Mouse (Mus musculus): Measurements from ENCODE around the gene Aars2. TPM values are rescaled to one million over a fixed set of nuclear protein-coding genes. Genes with fewer than 3 reads are reported as not detected.

Gene Aars2
- polyA plus RNA-seq, 1 experiment from 2014 or later: 19.4 TPM

- Histone ChIP-seq H3K9me3 (ENCODE audit: control insufficient read depth, low read length) (no peaks in the 10 kb centered on the region), H3K4me2 (no peak overlapping the region), H3K9ac (ENCODE audit: low read depth, low read length) (no peak overlapping the region), H3K27ac (ENCODE audit: low read depth, low read length) (no peak overlapping the region), H3K4me1 (replicated peaks; ENCODE audit: control insufficient read depth, insufficient read depth, low read length) (peaks cover 18% of the 10 kb centered on the region), H3K4me3 (ENCODE audit: low read depth, low read length) (no peak overlapping the region), H3K36me3 (ENCODE audit: control insufficient read depth, insufficient read depth, low read length) (0 out of 2 replicates have a peak, but pooled peaks cover 6% of the 10 kb centered on the region), H3K27me3 (replicated peaks; ENCODE audit: control insufficient read depth, insufficient read depth, low read length) (0 out of 2 replicates have a peak, but pooled peaks cover 4% of the 10 kb centered on the region)
- ATAC-seq (replicated peaks; ENCODE audit: low FRiP score) (no peak), DNase-seq (ENCODE audit: low spot score) (no peak)
- WGBS: 77% methylated on average over 12 of the region's 12 CpGs
Measured at GRCm38 (mm10) chr17:45518766-45519475, 12.3 kb downstream of the Aars2 start.

DNA sequence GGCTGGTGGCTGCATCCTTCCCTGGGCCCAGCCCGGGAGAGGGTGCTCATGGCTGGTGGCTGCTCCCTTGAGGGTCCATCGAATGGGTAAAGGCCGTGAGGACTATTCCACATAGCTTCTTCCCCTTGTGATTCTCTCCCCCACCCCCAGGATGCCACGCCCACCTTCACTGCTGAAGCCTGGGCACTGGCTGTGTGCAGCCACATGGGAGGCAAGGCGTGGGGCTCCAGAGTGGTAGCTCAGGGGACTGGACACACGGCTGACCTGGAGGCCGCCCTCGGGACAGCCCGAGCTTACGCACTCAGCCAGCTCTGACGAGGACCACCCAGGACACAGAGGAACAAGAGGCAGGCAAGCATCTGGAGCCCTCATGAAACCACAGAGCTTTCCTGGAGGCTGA lies 13.5 kb downstream of the Aars2 start:
- peaks cover 18% of the 10 kb centered on the region for H3K4me1 ChIP-seq (replicated peaks; ENCODE audit: control insufficient read depth, insufficient read depth, low read length)
- 0 out of 2 replicates have a peak, but pooled peaks cover 6% of the 10 kb centered on the region for H3K36me3 ChIP-seq (ENCODE audit: control insufficient read depth, insufficient read depth, low read length)
- H3K27ac ChIP-seq (ENCODE audit: low read depth, low read length): no peak overlapping the region
- DNase-seq (ENCODE audit: low spot score) (no peak), ATAC-seq (replicated peaks; ENCODE audit: low FRiP score) (no peak)
- peaks cover 9% of the 10 kb centered on the region; the same call in 1 of the 2 replicates for H3K27me3 ChIP-seq (replicated peaks; ENCODE audit: control insufficient read depth, insufficient read depth, low read length)
- no peak overlapping the region for H3K4me2 ChIP-seq
- H3K9ac ChIP-seq (ENCODE audit: low read depth, low read length): no peak overlapping the region
- WGBS: 77% methylated on average over 11 of the region's 11 CpGs
- no peaks in the 10 kb centered on the region for H3K9me3 ChIP-seq (ENCODE audit: control insufficient read depth, low read length)
- H3K4me3 ChIP-seq (ENCODE audit: low read depth, low read length): no peak overlapping the region

GRCm38 (mm10) chr17:45523263-45523662 lies 16.6 kb downstream of the Aars2 start, which contains the start of gene Tcte1:
Tcte1 (plus strand) TSS chr17:45523434.
- Histone ChIP-seq H3K36me3 (ENCODE audit: control insufficient read depth, insufficient read depth, low read length) (0 out of 2 replicates have a peak, but pooled peaks cover 6% of the 10 kb centered on the region), H3K27me3 (replicated peaks; ENCODE audit: control insufficient read depth, insufficient read depth, low read length) (peaks cover 20% of the 10 kb centered on the region), H3K9ac (ENCODE audit: low read depth, low read length) (no peak within 1 kb of the TSS), H3K4me3 (ENCODE audit: low read depth, low read length) (peak within 1 kb of the TSS; percentile 36), H3K27ac (ENCODE audit: low read depth, low read length) (no peak within 1 kb of the TSS), H3K4me2 (peak within 1 kb of the TSS; percentile 61), H3K4me1 (replicated peaks; ENCODE audit: control insufficient read depth, insufficient read depth, low read length) (peaks cover 8% of the 10 kb centered on the region), H3K9me3 (ENCODE audit: control insufficient read depth, low read length) (no peaks in the 10 kb centered on the region)
- DNase-seq (ENCODE audit: low spot score): peak; percentile 64
- WGBS: 2% methylated on average over 21 of the region's 21 CpGs
- peak; percentile 58; the same call in 1 of the 2 replicates for ATAC-seq (replicated peaks; ENCODE audit: low FRiP score)

GRCm38 (mm10) chr17:45524961-45525360 lies 18.3 kb downstream of the Aars2 start:
- Histone ChIP-seq H3K9me3 (ENCODE audit: control insufficient read depth, low read length) (no peaks in the 10 kb centered on the region), H3K4me3 (ENCODE audit: low read depth, low read length) (no peak overlapping the region), H3K4me2 (no peak overlapping the region), H3K27ac (ENCODE audit: low read depth, low read length) (no peak overlapping the region), H3K27me3 (replicated peaks; ENCODE audit: control insufficient read depth, insufficient read depth, low read length) (peaks cover 20% of the 10 kb centered on the region), H3K4me1 (replicated peaks; ENCODE audit: control insufficient read depth, insufficient read depth, low read length) (peaks cover 8% of the 10 kb centered on the region), H3K9ac (ENCODE audit: low read depth, low read length) (no peak overlapping the region), H3K36me3 (ENCODE audit: control insufficient read depth, insufficient read depth, low read length) (0 out of 2 replicates have a peak, but pooled peaks cover under 1% of the 10 kb centered on the region)
- 80% methylated on average over 4 of the region's 4 CpGs for WGBS
- DNase-seq (ENCODE audit: low spot score) (no peak), ATAC-seq (replicated peaks; ENCODE audit: low FRiP score) (no peak)

DNA sequence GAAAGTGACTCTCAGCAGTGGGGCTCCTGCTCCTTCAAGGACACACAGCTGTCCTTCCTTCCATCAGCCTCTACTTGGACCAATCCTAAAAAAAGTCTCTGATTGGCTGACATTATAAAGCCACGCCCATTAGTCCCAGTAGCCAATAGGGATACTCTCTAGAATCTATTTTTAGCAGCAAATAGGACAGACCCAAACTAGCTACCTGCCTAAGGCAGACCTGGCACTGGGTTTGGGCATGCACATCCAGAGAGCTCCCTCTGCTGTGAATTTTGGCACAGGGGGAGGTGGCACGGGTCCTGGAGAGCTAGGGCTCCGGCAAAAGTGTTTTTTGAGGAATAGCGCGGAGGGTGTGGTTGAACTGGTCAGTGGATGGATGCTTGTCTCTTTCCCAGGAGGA lies 19.9 kb downstream of the Aars2 start:
- Histone ChIP-seq H3K9ac (ENCODE audit: low read depth, low read length) (no peak overlapping the region), H3K4me3 (ENCODE audit: low read depth, low read length) (no peak overlapping the region), H3K4me1 (replicated peaks; ENCODE audit: control insufficient read depth, insufficient read depth, low read length) (peaks cover 8% of the 10 kb centered on the region), H3K4me2 (no peak overlapping the region), H3K27ac (ENCODE audit: low read depth, low read length) (no peak overlapping the region), H3K9me3 (ENCODE audit: control insufficient read depth, low read length) (no peaks in the 10 kb centered on the region), H3K36me3 (ENCODE audit: control insufficient read depth, insufficient read depth, low read length) (no peaks in the 10 kb centered on the region), H3K27me3 (replicated peaks; ENCODE audit: control insufficient read depth, insufficient read depth, low read length) (peaks cover 31% of the 10 kb centered on the region)
- WGBS: 27% methylated on average over 5 of the region's 5 CpGs
- no peak for ATAC-seq (replicated peaks; ENCODE audit: low FRiP score)
- no peak for DNase-seq (ENCODE audit: low spot score)

GRCm38 (mm10) chr17:45530346-45530782 lies 23.7 kb downstream of the Aars2 start:
- H3K27me3 ChIP-seq (replicated peaks; ENCODE audit: control insufficient read depth, insufficient read depth, low read length): peaks cover 48% of the 10 kb centered on the region
- H3K9me3 ChIP-seq (ENCODE audit: control insufficient read depth, low read length): no peaks in the 10 kb centered on the region
- no peak overlapping the region for H3K4me3 ChIP-seq (ENCODE audit: low read depth, low read length)
- no peaks in the 10 kb centered on the region for H3K36me3 ChIP-seq (ENCODE audit: control insufficient read depth, insufficient read depth, low read length)
- WGBS: 39% methylated on average over 13 of the region's 13 CpGs
- ATAC-seq (replicated peaks; ENCODE audit: low FRiP score) (no peak), DNase-seq (ENCODE audit: low spot score) (no peak)
- H3K4me1 ChIP-seq (replicated peaks; ENCODE audit: control insufficient read depth, insufficient read depth, low read length): no peaks in the 10 kb centered on the region
- H3K27ac ChIP-seq (ENCODE audit: low read depth, low read length): no peak overlapping the region
- H3K9ac ChIP-seq (ENCODE audit: low read depth, low read length): no peak overlapping the region
- H3K4me2 ChIP-seq: no peak overlapping the region

DNA sequence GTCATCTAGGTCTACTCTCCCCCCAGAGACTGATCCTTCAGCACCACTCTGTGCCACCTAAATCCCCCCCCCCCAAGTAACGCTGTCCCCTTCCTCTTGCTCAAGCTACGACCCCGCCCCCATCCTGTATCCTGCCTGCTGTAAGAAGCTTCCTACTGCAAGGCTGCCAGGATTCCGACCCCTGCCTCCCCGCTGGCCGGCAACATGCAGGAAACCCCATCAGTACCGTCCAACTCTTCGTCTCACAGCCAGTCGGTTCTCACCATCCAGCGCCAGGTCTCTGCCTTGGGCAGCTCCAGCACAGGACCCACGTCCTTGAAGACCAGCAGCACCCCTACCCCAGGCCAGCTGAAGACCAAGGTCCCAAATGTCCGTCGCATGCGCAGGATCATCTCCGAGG lies 26.3 kb downstream of the Aars2 start:
- DNase-seq (ENCODE audit: low spot score) (no peak), ATAC-seq (replicated peaks; ENCODE audit: low FRiP score) (no peak)
- no peak overlapping the region for H3K4me3 ChIP-seq (ENCODE audit: low read depth, low read length)
- H3K9ac ChIP-seq (ENCODE audit: low read depth, low read length): no peak overlapping the region
- H3K27me3 ChIP-seq (replicated peaks; ENCODE audit: control insufficient read depth, insufficient read depth, low read length): peaks cover 57% of the 10 kb centered on the region
- WGBS: 41% methylated on average over 15 of the region's 15 CpGs
- no peaks in the 10 kb centered on the region for H3K9me3 ChIP-seq (ENCODE audit: control insufficient read depth, low read length)
- no peaks in the 10 kb centered on the region for H3K4me1 ChIP-seq (replicated peaks; ENCODE audit: control insufficient read depth, insufficient read depth, low read length)
- no peak overlapping the region for H3K4me2 ChIP-seq
- no peak overlapping the region for H3K27ac ChIP-seq (ENCODE audit: low read depth, low read length)
- no peaks in the 10 kb centered on the region for H3K36me3 ChIP-seq (ENCODE audit: control insufficient read depth, insufficient read depth, low read length)

GRCm38 (mm10) chr17:45536264-45536663 lies 29.6 kb downstream of the Aars2 start:
- H3K4me3 ChIP-seq (ENCODE audit: low read depth, low read length): no peak overlapping the region
- 15% methylated on average over 5 of the region's 5 CpGs for WGBS
- no peaks in the 10 kb centered on the region for H3K9me3 ChIP-seq (ENCODE audit: control insufficient read depth, low read length)
- no peak overlapping the region for H3K9ac ChIP-seq (ENCODE audit: low read depth, low read length)
- ATAC-seq (replicated peaks; ENCODE audit: low FRiP score) (no peak), DNase-seq (ENCODE audit: low spot score) (no peak)
- peaks cover 82% of the 10 kb centered on the region for H3K27me3 ChIP-seq (replicated peaks; ENCODE audit: control insufficient read depth, insufficient read depth, low read length)
- no peak overlapping the region for H3K4me2 ChIP-seq
- no peak overlapping the region for H3K27ac ChIP-seq (ENCODE audit: low read depth, low read length)
- H3K4me1 ChIP-seq (replicated peaks; ENCODE audit: control insufficient read depth, insufficient read depth, low read length): no peaks in the 10 kb centered on the region
- no peaks in the 10 kb centered on the region for H3K36me3 ChIP-seq (ENCODE audit: control insufficient read depth, insufficient read depth, low read length)

DNA sequence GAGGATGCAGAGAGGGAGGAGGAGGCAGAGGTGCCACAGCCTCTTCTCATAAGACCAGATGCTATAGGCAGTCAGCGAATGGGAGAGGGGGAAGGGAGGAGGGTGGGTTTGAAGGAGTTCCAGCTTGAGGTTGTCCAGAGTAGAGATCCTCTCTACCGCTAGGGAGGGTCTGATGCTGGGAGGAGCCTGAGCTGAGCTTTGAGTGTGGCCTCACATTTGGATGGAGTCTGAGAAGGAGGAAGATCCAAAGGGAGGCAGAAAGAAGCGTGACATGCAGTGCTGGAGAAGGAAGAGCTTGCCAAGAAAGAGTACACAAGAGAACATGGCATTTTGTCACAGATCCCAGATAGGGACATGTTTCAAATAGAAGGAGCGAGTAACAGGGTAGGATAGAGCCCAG lies 31.8 kb downstream of the Aars2 start:
- ATAC-seq (replicated peaks; ENCODE audit: low FRiP score) (no peak), DNase-seq (ENCODE audit: low spot score) (no peak)
- WGBS: 49% methylated on average over 4 of the region's 4 CpGs
- Histone ChIP-seq H3K36me3 (ENCODE audit: control insufficient read depth, insufficient read depth, low read length) (no peaks in the 10 kb centered on the region), H3K27me3 (replicated peaks; ENCODE audit: control insufficient read depth, insufficient read depth, low read length) (peaks cover 91% of the 10 kb centered on the region), H3K4me3 (ENCODE audit: low read depth, low read length) (no peak overlapping the region), H3K9me3 (ENCODE audit: control insufficient read depth, low read length) (no peaks in the 10 kb centered on the region), H3K4me2 (no peak overlapping the region), H3K27ac (ENCODE audit: low read depth, low read length) (no peak overlapping the region), H3K9ac (ENCODE audit: low read depth, low read length) (no peak overlapping the region), H3K4me1 (replicated peaks; ENCODE audit: control insufficient read depth, insufficient read depth, low read length) (no peaks in the 10 kb centered on the region)
